Mouse (Mus musculus) heart, embryonic 12.5 days (tissue): ENCODE results near the gene Strada. TPM values are rescaled to one million over a fixed set of nuclear protein-coding genes. Genes with fewer than 3 reads are reported as not detected.

Experiments
- ATAC-seq: fragments of 200-750 bp; cut with Nextera tagmentation; 2 replicates; pipeline ENCODE4 v1.8.0; 2017; ENCODE audit warnings: moderate TSS enrichment, moderate library complexity; ENCODE audit not compliant: insufficient number of reproducible peaks, low FRiP score
- H3K27ac ChIP-seq: fragments of 300-500 bp; sonication (generic); 2 replicates; pipeline ENCODE4 v1.5.1; 2016; ENCODE audit warnings: mild to moderate bottlenecking, moderate library complexity; ENCODE audit not compliant: poor library complexity, severe bottlenecking
- H3K27me3 ChIP-seq: fragments of 300-500 bp; sonication (generic); replicated peaks from 2 replicates; pipeline ENCODE4 v1.6.1; 2016; ENCODE audit warnings: mild to moderate bottlenecking, moderate library complexity
- H3K36me3 ChIP-seq: fragments of 300-500 bp; sonication (generic); 2 replicates; pipeline ENCODE4 v1.6.1; 2016; ENCODE audit warnings: mild to moderate bottlenecking, moderate library complexity
- H3K4me1 ChIP-seq: fragments of 300-500 bp; sonication (generic); replicated peaks from 2 replicates; pipeline ENCODE4 v1.6.1; 2016; ENCODE audit warnings: mild to moderate bottlenecking
- H3K4me2 ChIP-seq: fragments of 300-500 bp; sonication (generic); 2 replicates; pipeline ENCODE4 v1.6.1; 2016; ENCODE audit warnings: mild to moderate bottlenecking, moderate library complexity
- H3K4me3 ChIP-seq: fragments of 300-500 bp; sonication (generic); 2 replicates; pipeline ENCODE4 v1.5.1; 2016; ENCODE audit warnings: mild to moderate bottlenecking
- H3K9ac ChIP-seq: fragments of 300-500 bp; sonication (generic); 2 replicates; pipeline ENCODE4 v1.6.1; 2016; ENCODE audit warnings: mild to moderate bottlenecking, moderate library complexity
- H3K9me3 ChIP-seq: fragments of 300-500 bp; sonication (generic); replicated peaks from 2 replicates; pipeline ENCODE4 v1.6.1; 2016; ENCODE audit warnings: mild to moderate bottlenecking, moderate library complexity
- WGBS: fragments of 180-500 bp; shearing (Covaris S2); methylation state at CpG from one replicate; pipeline ENCODE4 v1.1.7; 2016; 5-methylcytosine and 5-hydroxymethylcytosine counted together
- polyA plus RNA-seq: library from polyadenylated mRNA; unstranded; fragments of >200 nt; fragmentation: Nextera tagmentation; extraction: Ambion mirVana; gene quantifications from 2 replicates; pipeline ENCODE4 v1.2.1, GENCODE M21; 2016

The Strada gene
- polyA plus RNA-seq, 1 experiment from 2014 or later, result 22.4 TPM

DNA sequence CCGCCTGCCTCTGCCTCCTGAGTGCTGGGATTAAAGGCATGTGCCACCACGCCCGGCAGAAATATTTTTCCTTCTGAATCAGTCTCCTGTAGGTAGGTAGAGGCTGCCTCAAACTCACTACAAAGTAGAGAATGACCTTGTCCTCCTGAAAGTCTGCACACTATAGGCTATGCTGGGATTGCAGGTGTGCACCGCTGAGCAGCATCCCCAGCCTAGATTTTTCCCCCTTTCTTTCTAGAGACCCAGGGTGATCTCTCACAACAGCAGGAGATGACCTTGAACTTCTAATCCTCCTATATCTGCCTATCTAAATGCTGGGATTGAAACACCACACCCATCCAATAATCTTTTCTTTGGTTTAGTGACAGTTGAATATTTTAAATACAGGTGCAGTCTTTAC is 14.6 kb downstream of the Strada start:
- Histone ChIP-seq H3K9me3 (no peaks in the 10 kb centered on the region), H3K4me1 (peaks cover 3% of the 10 kb centered on the region), H3K36me3 (peaks cover 16% of the 10 kb centered on the region), H3K27ac (no peak overlapping the region), H3K4me3 (no peak overlapping the region), H3K4me2 (no peak overlapping the region), H3K27me3 (no peaks in the 10 kb centered on the region), H3K9ac (no peak overlapping the region)
- 88% methylated on average over 4 of the region's 4 CpGs for WGBS
- no peak for ATAC-seq

DNA sequence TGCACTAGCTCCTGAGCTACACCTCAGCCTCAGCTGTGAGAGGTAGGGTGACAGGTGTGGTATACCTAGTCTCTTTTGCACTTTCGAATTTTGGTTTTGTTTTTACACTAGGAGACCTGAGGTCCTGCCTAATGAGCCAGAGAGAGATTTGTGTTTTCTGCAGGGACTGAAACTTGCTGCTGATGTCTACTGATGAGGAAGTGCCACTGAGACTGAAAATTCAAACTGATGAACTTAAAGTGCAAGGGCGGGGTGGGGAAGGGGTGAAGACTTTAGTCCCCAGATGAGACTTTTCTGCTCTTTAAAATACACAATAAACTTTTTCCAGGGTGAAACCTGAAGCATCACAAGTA is 21.5 kb downstream of the Strada start:
- 91% methylated on average over 2 of the region's 2 CpGs for WGBS
- no peaks in the 10 kb centered on the region for H3K27me3 ChIP-seq

DNA sequence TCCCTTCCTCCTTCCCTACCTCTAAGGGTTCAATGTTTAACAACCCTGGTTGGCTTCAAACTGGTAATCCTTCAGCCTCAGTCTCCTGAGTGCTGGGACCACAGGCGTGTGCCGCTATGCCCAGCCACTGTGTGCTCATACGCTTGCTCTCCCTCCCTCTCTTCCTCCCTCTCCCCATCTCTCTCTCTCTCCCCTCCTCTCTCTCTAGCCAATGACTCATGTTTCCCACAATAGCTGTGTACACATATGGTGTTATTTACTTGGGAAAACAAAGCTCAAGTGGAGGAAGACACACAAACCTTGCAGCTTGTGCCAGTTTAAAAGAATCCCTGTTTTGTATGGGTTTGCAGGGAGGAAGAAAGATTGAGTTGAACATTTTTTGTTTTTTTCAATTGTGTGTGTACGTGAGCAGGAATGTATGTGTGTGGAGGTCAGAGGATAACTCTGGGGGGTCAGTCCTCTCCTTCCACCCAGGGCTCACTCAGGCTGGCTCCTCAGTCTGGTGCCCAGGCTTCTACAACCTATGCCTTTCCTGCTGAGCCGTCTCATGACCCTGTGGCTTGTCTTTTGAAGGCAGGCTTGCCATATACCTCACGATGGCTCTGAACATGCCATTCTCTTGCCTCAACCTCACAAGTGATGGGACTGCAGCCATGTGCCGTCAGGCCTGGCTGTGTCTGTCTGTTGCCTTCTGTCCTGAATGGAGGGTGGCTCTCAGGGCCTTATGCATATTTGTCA is 22.1 kb downstream of the Strada start:
- Histone ChIP-seq H3K36me3 (peaks cover 8% of the 10 kb centered on the region), H3K4me1 (0 out of 2 replicates have a peak, but pooled peaks cover 4% of the 10 kb centered on the region), H3K4me2 (no peak overlapping the region), H3K9me3 (no peaks in the 10 kb centered on the region), H3K27me3 (no peaks in the 10 kb centered on the region), H3K4me3 (no peak overlapping the region), H3K9ac (no peak overlapping the region), H3K27ac (no peak overlapping the region)
- WGBS, result 64% methylated on average over 7 of the region's 7 CpGs
- ATAC-seq, result no peak

More for the DNA sequence above, 21.5 kb downstream of the Strada start:
- Histone ChIP-seq H3K9ac (no peak overlapping the region), H3K9me3 (no peaks in the 10 kb centered on the region), H3K4me3 (no peak overlapping the region), H3K27ac (no peak overlapping the region), H3K36me3 (peaks cover 8% of the 10 kb centered on the region), H3K4me1 (0 out of 2 replicates have a peak, but pooled peaks cover 4% of the 10 kb centered on the region), H3K4me2 (no peak overlapping the region)
- no peak for ATAC-seq

DNA sequence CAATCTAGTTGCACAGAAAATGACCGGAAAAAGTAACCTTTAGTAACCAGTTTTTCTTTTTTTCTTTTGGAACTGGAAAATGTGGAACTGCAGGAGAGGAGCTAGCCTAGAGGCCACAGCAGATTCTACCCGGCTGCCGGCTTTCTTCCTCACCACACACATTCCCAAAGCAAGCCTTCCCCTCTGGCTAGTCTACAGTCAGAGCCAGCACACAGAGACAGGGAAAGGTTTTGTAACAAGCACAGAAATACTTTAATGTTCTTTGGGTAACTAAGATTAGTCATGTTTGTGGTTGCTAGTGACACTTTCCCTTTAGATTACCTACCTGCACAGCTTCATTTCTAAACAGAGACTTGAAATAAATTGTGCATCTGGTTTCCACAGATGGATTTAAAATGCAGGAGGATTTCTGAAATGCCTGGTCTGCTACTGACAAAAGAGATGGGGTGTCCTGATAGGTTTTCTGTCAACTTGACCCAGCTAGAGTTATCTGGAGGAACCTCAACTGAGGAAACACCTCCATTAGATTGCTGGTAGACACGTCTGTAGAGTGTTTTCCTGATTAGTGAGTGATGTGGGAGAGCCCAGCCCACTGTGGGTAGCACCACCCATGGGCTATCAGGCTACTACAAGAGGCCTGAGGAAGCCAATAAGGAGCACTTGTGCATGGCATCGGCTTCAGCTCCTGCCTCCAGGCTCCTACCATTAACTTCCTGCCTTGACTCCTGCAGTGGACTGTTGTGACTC is 23.8 kb downstream of the Strada start:
- no peaks in the 10 kb centered on the region for H3K27me3 ChIP-seq
- H3K4me2 ChIP-seq, result no peak overlapping the region
- no peaks in the 10 kb centered on the region; the same call in 1 of the 2 replicates for H3K36me3 ChIP-seq
- H3K4me1 ChIP-seq, result 0 out of 2 replicates have a peak, but pooled peaks cover 4% of the 10 kb centered on the region
- 59% methylated on average over 5 of the region's 5 CpGs for WGBS
- H3K4me3 ChIP-seq, result no peak overlapping the region
- ATAC-seq, result no peak
- no peak overlapping the region for H3K27ac ChIP-seq
- no peaks in the 10 kb centered on the region for H3K9me3 ChIP-seq
- H3K9ac ChIP-seq, result no peak overlapping the region

DNA sequence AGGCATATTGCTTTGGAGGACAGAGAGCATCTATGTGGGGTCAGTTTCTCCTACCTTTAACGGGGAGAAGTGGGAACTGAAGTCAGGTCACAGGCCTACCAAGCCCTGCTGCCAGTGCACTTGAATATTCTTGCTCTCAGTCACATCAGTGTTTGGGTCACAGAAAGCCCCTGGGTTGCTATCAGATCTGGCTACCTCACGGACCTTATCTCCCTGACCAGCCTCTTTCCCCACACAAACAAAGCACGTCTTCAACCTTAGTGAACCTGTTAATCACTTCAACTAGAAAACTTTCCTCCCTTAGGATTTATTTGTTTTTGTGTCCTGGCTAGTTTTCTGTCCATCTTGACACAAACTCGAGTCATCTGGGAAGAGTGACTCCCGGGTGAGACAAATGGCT is 25.6 kb downstream of the Strada start:
- ATAC-seq, result no peak
- Histone ChIP-seq H3K27me3 (no peaks in the 10 kb centered on the region), H3K4me2 (no peak overlapping the region), H3K4me3 (no peak overlapping the region), H3K9me3 (no peaks in the 10 kb centered on the region), H3K27ac (no peak overlapping the region), H3K9ac (no peak overlapping the region), H3K36me3 (peaks cover 7% of the 10 kb centered on the region), H3K4me1 (0 out of 2 replicates have a peak, but pooled peaks cover 4% of the 10 kb centered on the region)
- 64% methylated on average over 5 of the region's 5 CpGs for WGBS

DNA sequence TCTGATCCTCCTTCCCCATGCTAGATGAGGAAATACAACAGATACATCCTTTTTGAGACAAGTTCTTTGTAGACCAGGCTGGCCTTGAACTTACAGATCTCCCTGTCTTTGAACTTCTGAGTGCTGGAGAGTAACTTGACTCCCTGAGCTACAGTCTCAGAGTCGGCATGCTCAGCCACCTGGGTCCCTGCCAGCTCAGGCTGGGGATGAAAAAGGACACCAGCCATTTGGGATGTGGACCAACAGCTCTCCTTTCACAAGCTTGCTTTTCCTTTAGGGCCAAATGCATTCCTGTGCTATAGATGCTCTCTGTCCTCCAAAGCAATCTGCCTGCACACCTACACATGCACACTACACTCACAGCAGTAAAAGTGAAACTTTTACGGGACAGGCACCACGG is 26.9 kb downstream of the Strada start:
- no peaks in the 10 kb centered on the region for H3K9me3 ChIP-seq
- H3K4me2 ChIP-seq, result no peak overlapping the region
- WGBS, result 53% methylated on average over 3 of the region's 3 CpGs
- no peak overlapping the region for H3K27ac ChIP-seq
- ATAC-seq, result no peak
- H3K9ac ChIP-seq, result no peak overlapping the region
- no peak overlapping the region for H3K4me3 ChIP-seq
- no peaks in the 10 kb centered on the region for H3K27me3 ChIP-seq
- 0 out of 2 replicates have a peak, but pooled peaks cover 4% of the 10 kb centered on the region for H3K4me1 ChIP-seq
- peaks cover 16% of the 10 kb centered on the region for H3K36me3 ChIP-seq

DNA sequence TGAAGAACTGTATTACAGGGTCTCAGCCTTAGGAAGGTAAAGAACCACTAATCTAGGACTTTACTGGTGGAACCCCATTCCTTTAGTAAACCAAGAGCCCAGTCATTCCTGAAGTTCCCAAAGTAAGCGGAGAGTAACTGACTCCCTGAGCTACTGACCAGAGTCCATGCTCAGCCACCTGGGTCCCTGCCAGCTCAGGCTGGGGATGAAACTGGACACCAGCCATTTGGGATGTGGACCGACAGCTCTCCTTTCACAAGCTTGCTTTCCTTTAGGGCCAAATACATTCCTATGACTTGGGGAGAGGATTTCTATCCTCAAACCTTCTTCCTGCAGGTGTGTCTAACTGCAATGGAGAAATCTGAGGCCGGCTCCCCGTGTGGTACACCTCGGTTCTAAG is 27.6 kb downstream of the Strada start:
- ATAC-seq, result no peak
- Histone ChIP-seq H3K9ac (no peak overlapping the region), H3K4me3 (no peak overlapping the region), H3K4me1 (no peaks in the 10 kb centered on the region), H3K9me3 (no peaks in the 10 kb centered on the region), H3K4me2 (no peak overlapping the region), H3K27ac (no peak overlapping the region), H3K27me3 (no peaks in the 10 kb centered on the region), H3K36me3 (peaks cover 16% of the 10 kb centered on the region)
- 76% methylated on average over 5 of the region's 5 CpGs for WGBS

DNA sequence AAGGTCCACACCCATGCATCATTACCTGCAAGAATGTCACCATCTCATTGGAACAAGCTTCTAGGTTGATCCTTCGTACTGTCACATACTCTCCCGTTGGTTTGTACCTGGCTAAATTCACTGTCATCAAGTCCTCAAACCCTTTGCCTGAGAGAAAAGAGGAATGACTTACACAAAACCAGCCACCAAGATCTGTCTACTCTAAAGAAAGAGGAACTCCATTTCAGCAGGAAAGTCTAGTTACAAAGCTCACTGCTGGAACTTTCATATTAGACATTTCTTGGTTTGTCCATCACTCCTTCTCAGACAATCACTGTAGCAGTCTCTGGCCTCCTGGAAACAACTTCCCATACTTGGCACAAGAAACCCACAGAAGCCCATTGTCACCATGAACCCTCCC is 28.7 kb downstream of the Strada start:
- Histone ChIP-seq H3K4me1 (no peaks in the 10 kb centered on the region), H3K9ac (no peak overlapping the region), H3K27me3 (no peaks in the 10 kb centered on the region), H3K4me3 (no peak overlapping the region), H3K36me3 (peaks cover 17% of the 10 kb centered on the region), H3K9me3 (no peaks in the 10 kb centered on the region), H3K4me2 (no peak overlapping the region), H3K27ac (no peak overlapping the region)
- ATAC-seq, result no peak
- 92% methylated on average over 2 of the region's 2 CpGs for WGBS

DNA sequence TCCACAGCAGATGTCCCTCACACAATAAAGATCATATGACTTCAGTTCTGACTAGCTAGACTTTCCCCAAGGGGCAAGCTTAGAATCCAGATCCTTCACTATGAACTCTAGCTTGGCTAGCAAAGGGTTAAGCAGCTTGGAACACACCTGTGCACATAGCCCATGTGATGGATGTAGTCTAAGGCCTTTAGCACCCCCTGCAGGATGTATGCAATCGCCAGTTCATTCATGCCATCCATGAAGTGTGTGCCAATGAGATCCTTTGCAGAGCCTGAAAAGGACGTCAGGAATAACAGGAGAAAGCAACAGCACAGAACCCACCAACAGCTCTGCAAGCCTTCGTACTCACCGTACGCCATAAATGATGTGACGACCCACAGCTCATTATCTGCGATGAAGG is 31.2 kb downstream of the Strada start:
- ATAC-seq, result no peak
- H3K27ac ChIP-seq, result no peak overlapping the region
- no peak overlapping the region for H3K4me2 ChIP-seq
- H3K4me3 ChIP-seq, result no peak overlapping the region
- whole genome bisulfite sequencing, result 79% methylated on average over 7 of the region's 7 CpGs
- H3K36me3 ChIP-seq, result peaks cover 37% of the 10 kb centered on the region
- no peaks in the 10 kb centered on the region for H3K27me3 ChIP-seq
- no peaks in the 10 kb centered on the region for H3K9me3 ChIP-seq
- no peak overlapping the region for H3K9ac ChIP-seq
- H3K4me1 ChIP-seq, result no peaks in the 10 kb centered on the region

DNA sequence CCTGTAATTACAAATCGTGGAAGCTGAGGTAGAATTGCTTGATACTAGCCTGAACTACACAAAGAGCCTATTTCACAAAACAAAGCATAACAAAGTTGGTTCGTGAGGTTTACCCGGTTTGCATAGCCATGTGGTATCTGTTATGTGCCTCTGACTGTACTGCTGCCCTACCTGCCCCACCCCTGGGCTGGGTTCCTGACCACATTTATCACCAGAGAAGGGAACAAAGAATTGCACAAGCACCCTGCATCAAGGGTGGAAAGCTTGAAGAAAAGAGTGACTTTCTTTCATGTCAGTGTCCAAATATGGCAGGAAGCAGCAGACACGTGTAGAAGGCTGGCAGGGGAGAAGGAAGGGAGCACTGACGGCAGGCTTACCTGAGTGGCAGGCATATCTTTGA is 34.5 kb downstream of the Strada start:
- no peak overlapping the region for H3K27ac ChIP-seq
- no peak overlapping the region for H3K4me3 ChIP-seq
- peaks cover 62% of the 10 kb centered on the region for H3K36me3 ChIP-seq
- no peak overlapping the region for H3K9ac ChIP-seq
- 0 out of 2 replicates have a peak, but pooled peaks cover 5% of the 10 kb centered on the region for H3K4me1 ChIP-seq
- 77% methylated on average over 5 of the region's 5 CpGs for WGBS
- no peak overlapping the region for H3K4me2 ChIP-seq
- no peaks in the 10 kb centered on the region for H3K27me3 ChIP-seq
- H3K9me3 ChIP-seq, result no peaks in the 10 kb centered on the region
- ATAC-seq, result no peak

DNA sequence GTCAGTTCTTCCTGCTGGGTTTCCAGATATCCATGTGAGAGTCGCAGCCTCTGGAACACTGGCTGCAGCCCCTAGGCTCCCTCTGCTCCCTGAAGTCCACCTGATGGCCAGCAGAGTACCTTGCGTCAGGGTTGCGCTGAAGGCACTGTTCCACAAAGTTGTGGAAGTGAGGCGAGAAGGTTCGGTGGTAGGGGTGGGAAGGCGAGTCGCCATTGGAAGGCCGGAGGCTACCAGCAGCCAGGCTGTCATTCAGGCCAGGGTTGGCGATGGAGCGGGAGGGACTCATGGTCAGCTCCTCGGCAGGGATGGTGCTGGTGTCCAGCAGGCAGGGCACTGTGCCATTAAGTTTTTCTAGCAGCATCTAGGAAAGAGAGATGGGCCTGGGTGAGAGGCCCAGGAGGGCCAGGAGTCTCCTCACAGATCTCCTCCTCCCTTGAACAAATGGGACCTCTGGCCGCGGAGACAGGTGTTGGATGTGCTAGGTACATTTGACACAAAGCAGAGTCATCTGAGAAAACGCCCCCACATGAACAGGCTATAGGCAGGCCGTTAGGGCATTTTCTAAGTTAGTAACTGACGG is 37.3 kb downstream of the Strada start:
- H3K4me3 ChIP-seq, result no peak overlapping the region
- no peak for ATAC-seq
- WGBS, result 81% methylated on average over 16 of the region's 16 CpGs
- no peak overlapping the region for H3K27ac ChIP-seq
- H3K27me3 ChIP-seq, result no peaks in the 10 kb centered on the region
- H3K4me1 ChIP-seq, result peaks cover 16% of the 10 kb centered on the region
- no peak overlapping the region for H3K9ac ChIP-seq
- no peaks in the 10 kb centered on the region for H3K9me3 ChIP-seq
- peaks cover 51% of the 10 kb centered on the region for H3K36me3 ChIP-seq
- no peak overlapping the region for H3K4me2 ChIP-seq
